Mouse (Mus musculus) CH12.LX (cell line): ENCODE measurements around the gene Pld2. TPM values are rescaled to one million over a fixed set of nuclear protein-coding genes. Genes with fewer than 3 reads are reported as not detected.
A peak's percentile ranks its signal among the peaks of the same experiment; 100 is the strongest.

Experiments
- DNase-seq: peaks from one replicate; pipeline ENCODE4 v3.0.0-alpha.2; 2013; ENCODE audit errors: extremely low read depth
- H3K27ac ChIP-seq: 2 replicates; pipeline ENCODE4 v1.5.1; 2012; ENCODE audit warnings: low read depth, mild to moderate bottlenecking, control low read depth, moderate library complexity; ENCODE audit not compliant: insufficient read depth
- H3K27me3 ChIP-seq: replicated peaks from 2 replicates; pipeline ENCODE3; 2012; ENCODE audit warnings: inconsistent platforms
- H3K36me3 ChIP-seq, 2 experiments: replicated peaks in 1 of 2; 2 replicates each; pipeline versions ENCODE3 to v1.6.1; 2012; ENCODE audit warnings: inconsistent platforms in 1 of 2, low read length in 1 of 2, mild to moderate bottlenecking in 1 of 2, mixed read lengths in 1 of 2, moderate library complexity in 1 of 2; ENCODE audit not compliant: control insufficient read depth in 1 of 2, insufficient read depth in 1 of 2
- H3K4me1 ChIP-seq, 2 experiments: 2 replicates each; pipeline ENCODE4 v1.6.1; 2012; ENCODE audit warnings: inconsistent platforms in 1 of 2, moderate library complexity in 1 of 2; ENCODE audit not compliant: insufficient read depth in 2 of 2, control insufficient read depth in 1 of 2
- H3K4me2 ChIP-seq: 2 replicates; pipeline ENCODE4 v1.6.1; 2012; ENCODE audit warnings: low read depth, mild to moderate bottlenecking, control low read depth; ENCODE audit not compliant: poor library complexity, insufficient read depth, severe bottlenecking
- H3K4me3 ChIP-seq, 3 experiments: fragments of 150-350 bp in 1 of 3; sonication (generic) in 1 of 3; replicated peaks in 1 of 3; 2 replicates each; pipeline versions ENCODE3 to v1.5.1; 2011 to 2012; ENCODE audit warnings: low read depth in 2 of 3, low read length in 2 of 3, mild to moderate bottlenecking in 2 of 3, moderate library complexity in 2 of 3, control low read depth in 1 of 3, improper control_type of control experiment in 1 of 3, inconsistent platforms in 1 of 3, mixed read lengths in 1 of 3; ENCODE audit not compliant: poor library complexity in 1 of 3
- H3K79me2 ChIP-seq: replicated peaks from 2 replicates; pipeline ENCODE4 v1.6.1; 2012; ENCODE audit warnings: mild to moderate bottlenecking, moderate library complexity; ENCODE audit not compliant: control insufficient read depth, poor library complexity, insufficient read depth, severe bottlenecking; ENCODE audit errors: extremely low read depth
- H3K9ac ChIP-seq: 2 replicates; pipeline ENCODE4 v1.6.1; 2012; ENCODE audit warnings: low read depth, mild to moderate bottlenecking, control low read depth, moderate library complexity; ENCODE audit not compliant: insufficient read depth
- H3K9me3 ChIP-seq: replicated peaks from 2 replicates; pipeline ENCODE3; 2012; ENCODE audit warnings: low read length, inconsistent platforms, mixed read lengths
- BHLHE40 ChIP-seq: IDR thresholded peaks from 2 replicates; pipeline ENCODE4 v1.6.1; 2011; ENCODE audit warnings: mild to moderate bottlenecking, low read depth, low read length, improper control_type of control experiment
- CHD2 ChIP-seq: IDR thresholded peaks from 2 replicates; pipeline ENCODE4 v1.6.1; 2011; ENCODE audit warnings: low read length, improper control_type of control experiment
- E2F4 ChIP-seq: IDR thresholded peaks from 2 replicates; pipeline ENCODE4 v1.6.1; 2011; ENCODE audit warnings: low read depth, low read length, improper control_type of control experiment; ENCODE audit not compliant: insufficient replicate concordance
- ELF1 ChIP-seq: IDR thresholded peaks from 2 replicates; pipeline ENCODE4 v1.6.1; 2014; ENCODE audit warnings: low read depth, mild to moderate bottlenecking, inconsistent platforms, low read length, improper control_type of control experiment
- EP300 ChIP-seq: IDR thresholded peaks from 2 replicates; pipeline ENCODE4 v1.6.1; 2011; ENCODE audit warnings: low read length, improper control_type of control experiment
- HCFC1 ChIP-seq: IDR thresholded peaks from 2 replicates; pipeline ENCODE4 v1.6.1; 2012; ENCODE audit warnings: low read depth, mild to moderate bottlenecking, inconsistent platforms, low read length, improper control_type of control experiment
- IRF4 ChIP-seq: IDR thresholded peaks from 2 replicates; pipeline ENCODE4 v1.6.1; 2014; ENCODE audit warnings: low read depth, mild to moderate bottlenecking, inconsistent platforms, low read length, improper control_type of control experiment
- JUND ChIP-seq: conservative IDR thresholded peaks from 2 replicates; pipeline ENCODE4 v1.6.1; 2011; ENCODE audit warnings: low read depth, low read length, improper control_type of control experiment
- KAT2A ChIP-seq: IDR thresholded peaks from 2 replicates; pipeline ENCODE4 v1.6.1; 2012; ENCODE audit warnings: low read length, improper control_type of control experiment, inconsistent platforms; ENCODE audit not compliant: insufficient replicate concordance
- MAZ ChIP-seq: IDR thresholded peaks from 2 replicates; pipeline ENCODE4 v1.6.1; 2012; ENCODE audit warnings: low read depth, mild to moderate bottlenecking, inconsistent platforms, low read length, improper control_type of control experiment, moderate library complexity
- MYC ChIP-seq: IDR thresholded peaks from 2 replicates; pipeline ENCODE4 v1.6.1; 2011; ENCODE audit warnings: low read depth, mild to moderate bottlenecking, improper control_type of control experiment, low read length
- NELFE ChIP-seq: IDR thresholded peaks from 2 replicates; pipeline ENCODE4 v1.6.1; 2011; ENCODE audit warnings: low read depth, low read length, improper control_type of control experiment
- POLR2A ChIP-seq: IDR thresholded peaks from 2 replicates; pipeline ENCODE4 v1.6.1; 2011; ENCODE audit warnings: low read depth, mild to moderate bottlenecking, improper control_type of control experiment, low read length
- POLR2AphosphoS2 ChIP-seq: IDR thresholded peaks from 2 replicates; pipeline ENCODE4 v1.6.1; 2011; ENCODE audit warnings: low read depth, low read length, improper control_type of control experiment
- RAD21 ChIP-seq: IDR thresholded peaks from 2 replicates; pipeline ENCODE4 v1.6.1; 2011; ENCODE audit warnings: low read depth, mild to moderate bottlenecking, low read length, improper control_type of control experiment, moderate library complexity
- SIN3A ChIP-seq: IDR thresholded peaks from 2 replicates; pipeline ENCODE4 v1.6.1; 2012; ENCODE audit warnings: low read length, improper control_type of control experiment, inconsistent platforms
- TBP ChIP-seq: conservative IDR thresholded peaks from 2 replicates; pipeline ENCODE4 v1.6.1; 2011; ENCODE audit warnings: low read depth, low read length, improper control_type of control experiment
- UBTF ChIP-seq: IDR thresholded peaks from 2 replicates; pipeline ENCODE4 v1.6.1; 2012; ENCODE audit warnings: low read depth, mild to moderate bottlenecking, inconsistent platforms, low read length, improper control_type of control experiment, moderate library complexity
- USF1 ChIP-seq: IDR thresholded peaks from 2 replicates; pipeline ENCODE4 v1.6.1; 2014; ENCODE audit warnings: low read depth, mild to moderate bottlenecking, inconsistent platforms, low read length, improper control_type of control experiment
- USF2 ChIP-seq: conservative IDR thresholded peaks from 2 replicates; pipeline ENCODE4 v1.6.1; 2011; ENCODE audit warnings: low read depth, low read length, improper control_type of control experiment
- ZC3H11A ChIP-seq: IDR thresholded peaks from 2 replicates; pipeline ENCODE4 v1.6.1; 2012; ENCODE audit warnings: low read depth, mild to moderate bottlenecking, inconsistent platforms, low read length, improper control_type of control experiment
- ZKSCAN1 ChIP-seq: IDR thresholded peaks from 2 replicates; pipeline ENCODE4 v1.6.1; 2012; ENCODE audit warnings: low read depth, inconsistent platforms, low read length, improper control_type of control experiment, borderline replicate concordance
- ZMIZ1 ChIP-seq: IDR thresholded peaks from 2 replicates; pipeline ENCODE4 v1.6.1; 2012; ENCODE audit warnings: low read depth, mild to moderate bottlenecking, inconsistent platforms, low read length, improper control_type of control experiment
- ZNF384 ChIP-seq: IDR thresholded peaks from 2 replicates; pipeline ENCODE4 v1.6.1; 2012; ENCODE audit warnings: low read depth, low read length, improper control_type of control experiment, inconsistent platforms
- dilution Hi-C: fragments of 300-500 bp; cut with MboI; formaldehyde crosslinking; loops from 2 replicates; pipeline ENCODE4 v1.14.3; 2020; ENCODE audit warnings: low sequenced_read_pairs; ENCODE audit not compliant: extremely low pct_unique_long_range_greater_than_20kb, extremely low pct_ligation_motif_present
- in situ Hi-C: fragments of 300-500 bp; cut with MboI; formaldehyde crosslinking; loops from 3 replicates; pipeline ENCODE4 v1.14.3; 2019; ENCODE audit warnings: low sequenced_read_pairs, low pct_ligation_motif_present, low pct_unique_long_range_greater_than_20kb, mixed read lengths
- polyA plus RNA-seq: library from polyadenylated mRNA; unstranded; fragments of >175 nt; gene quantifications from 2 replicates; pipeline ENCODE4 v1.2.1, GENCODE M21; 2012; ENCODE audit warnings: low read depth; ENCODE audit not compliant: insufficient read length
- total RNA-seq, 2 experiments: library from RNA; depleted of rRNA; stranded (reverse); fragments of 300-350 nt in 1 of 2; fragments of >200 nt in 1 of 2; gene quantifications; 2 replicates each; pipeline ENCODE4 v1.2.3; 2012 to 2014

Gene Pld2
- total and polyA plus RNA-seq, 3 experiments: 3.4 to 6.7 (median 4.8) TPM

DNA sequence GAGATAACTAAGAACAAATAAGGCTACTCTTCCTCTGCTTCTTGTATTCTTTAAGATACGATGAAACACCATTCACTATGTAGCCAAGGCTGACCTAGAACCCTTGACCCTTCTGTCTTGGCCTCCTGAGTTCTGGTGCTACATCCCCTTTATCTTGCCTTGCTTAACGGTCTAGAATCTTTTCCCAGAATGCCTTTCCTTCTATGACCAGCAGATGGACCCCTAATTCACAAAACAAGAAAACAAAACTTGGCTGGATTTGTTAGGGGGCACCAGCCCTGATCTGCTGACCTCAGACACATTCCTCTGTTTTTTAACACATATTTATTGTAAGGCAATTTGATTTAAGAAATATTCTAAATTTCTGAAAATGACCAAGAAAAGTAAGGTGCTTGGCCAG is 23.5 kb upstream of the Pld2 start (continued):
- TF ChIP-seq ELF1 (no peak; the same call in 1 of the 2 replicates), NELFE (peak; percentile 48; the same call in 1 of the 2 replicates), RAD21 (no peak; the same call in none of the 2 replicates), IRF4 (peak; percentile 71), MYC (no peak), ZMIZ1 (no peak), KAT2A (no peak), USF1 (no peak), POLR2A (no peak), SIN3A (no peak; the same call in 1 of the 2 replicates), E2F4 (no peak), CHD2 (no peak), MAZ (0 out of 2 replicates have a peak, but pooled peaks have one; percentile 52)
- TF ChIP-seq, all 38 proteins: peak for 12

DNA sequence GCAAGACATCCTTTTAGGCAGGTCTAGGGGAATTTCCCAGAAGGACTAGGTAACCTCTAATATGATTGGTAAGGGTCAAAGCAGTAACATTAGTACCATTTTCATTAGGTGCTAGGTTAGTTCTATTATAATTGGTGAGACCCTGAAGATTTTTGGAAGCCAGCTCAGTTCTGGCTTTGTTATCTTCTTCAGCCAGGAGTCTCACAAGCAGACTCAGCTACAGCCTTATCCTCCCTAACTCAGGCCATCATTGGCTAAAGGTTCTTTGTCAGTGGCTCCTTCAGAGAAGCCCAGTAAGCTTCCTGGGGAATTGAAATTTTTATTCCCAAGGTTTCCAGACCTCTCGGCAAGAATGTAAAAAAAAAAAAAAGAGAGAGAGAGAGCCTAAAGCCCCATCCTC is 21.4 kb upstream of the Pld2 start:
- in situ Hi-C loops: loop anchor here (5.0 kb wide), 2 partner anchors 89 to 244 kb away; partner anchors contain the start of gene Zfp3
- no peak for TF ChIP-seq JUND
- no peak for TF ChIP-seq UBTF
- TF ChIP-seq ZKSCAN1: no peak
- TF ChIP-seq USF1: no peak
- TF ChIP-seq ZC3H11A: no peak
- TF ChIP-seq, all 38 proteins: peak for 0
- H3K9ac ChIP-seq: no peak overlapping the region
- no peaks in the 10 kb centered on the region for H3K27me3 ChIP-seq
- no peak overlapping the region for H3K27ac ChIP-seq
- no peaks in the 10 kb centered on the region for H3K79me2 ChIP-seq
- H3K4me3 ChIP-seq: no peak overlapping the region
- no peaks in the 10 kb centered on the region for H3K36me3 ChIP-seq
- no peak for DNase-seq
- dilution Hi-C loops: no loop called here
- no peaks in the 10 kb centered on the region for H3K9me3 ChIP-seq
- H3K4me1 ChIP-seq: peaks cover 10 to 27% of the 10 kb centered on the region in 2 experiments
- no peak overlapping the region for H3K4me2 ChIP-seq

DNA sequence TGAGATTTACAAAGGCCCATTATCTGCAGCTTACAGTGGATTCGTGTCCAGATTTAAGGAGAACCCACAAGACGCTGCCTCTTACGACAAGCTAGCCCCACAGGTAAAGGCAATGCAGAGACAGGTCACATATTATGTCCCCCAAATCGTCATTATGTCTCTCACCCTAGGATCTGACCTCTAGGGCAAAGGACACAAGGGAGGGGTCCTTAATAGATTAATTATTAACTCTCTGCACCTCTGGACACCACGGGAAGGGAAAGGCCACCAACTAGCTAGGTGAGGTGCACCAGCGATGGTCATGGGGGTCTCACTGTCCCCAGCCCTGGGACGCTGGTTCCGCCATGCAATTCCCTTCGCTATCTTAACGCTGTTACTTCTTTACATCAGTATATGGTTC is 20.9 kb upstream of the Pld2 start, which contains the start of gene Gltpd2:
TSS of gene Gltpd2 (plus strand) at position 274 of the 400 bp plus-strand sequence.
- peaks cover 5 to 22% of the 10 kb centered on the region in 2 experiments for H3K4me1 ChIP-seq
- no peak within 1 kb of the TSS for H3K9ac ChIP-seq
- no peaks in the 10 kb centered on the region for H3K79me2 ChIP-seq
- no peaks in the 10 kb centered on the region for H3K36me3 ChIP-seq
- DNase-seq: no peak
- H3K9me3 ChIP-seq: no peaks in the 10 kb centered on the region
- in situ Hi-C loops (loop anchor here (5.0 kb wide), 2 partner anchors 88 to 243 kb away; partner anchors contain the start of gene Zfp3), dilution Hi-C loops (no loop called here)
- TF ChIP-seq ZNF384 (no peak), USF1 (no peak), MYC (no peak), BHLHE40 (no peak), KAT2A (no peak), USF2 (no peak), EP300 (no peak), MAZ (no peak), HCFC1 (no peak), RAD21 (no peak), POLR2A (no peak), TBP (no peak), POLR2AphosphoS2 (no peak)
- H3K27ac ChIP-seq: no peak within 1 kb of the TSS
- H3K4me3 ChIP-seq: no peak within 1 kb of the TSS
- H3K4me2 ChIP-seq: no peak within 1 kb of the TSS
- H3K27me3 ChIP-seq: no peaks in the 10 kb centered on the region
